Mouse (Mus musculus): Measurements from ENCODE around the gene Chit1.

Gene Chit1

DNA sequence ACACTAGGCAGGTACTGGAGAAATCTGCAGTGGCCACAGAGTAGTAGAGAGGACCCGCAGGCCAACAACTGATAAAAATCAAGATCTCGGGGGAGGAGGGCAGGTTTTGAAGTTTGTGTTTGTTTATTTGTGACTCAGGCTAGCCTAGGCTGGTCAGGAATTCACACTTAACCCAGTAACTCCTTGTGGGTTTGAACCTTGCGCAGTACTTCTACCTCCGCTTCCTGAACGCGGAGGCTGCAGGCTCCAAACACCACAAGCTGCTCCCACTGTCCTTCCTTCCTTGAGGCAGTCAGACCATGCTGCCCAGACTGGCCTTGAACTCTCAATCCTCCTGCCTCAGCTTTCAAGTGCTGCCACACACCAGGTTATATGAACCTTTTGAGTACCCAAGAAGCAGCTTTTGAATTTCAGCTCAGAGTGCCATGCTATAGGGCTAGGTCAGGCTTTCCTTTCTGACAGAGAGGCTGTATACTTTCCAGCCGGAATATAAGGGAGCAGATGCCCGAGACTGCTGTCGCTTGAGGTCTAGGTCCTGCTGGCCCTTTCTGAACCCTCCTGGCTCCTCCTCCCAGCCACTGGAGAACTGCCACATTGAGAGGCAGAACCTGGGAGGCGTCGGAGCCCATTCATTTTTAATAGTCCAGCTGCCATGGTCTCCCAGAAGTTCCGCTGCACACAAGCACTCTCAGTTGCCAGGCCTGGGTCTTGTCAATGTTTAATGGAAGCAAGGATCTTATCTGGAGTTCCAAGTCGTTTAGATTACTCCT lies 12.9 kb upstream of the Chit1 start:
- peak; percentile 42 for DNase-seq (ENCODE audit: extremely low read depth, insufficient read length, low spot score)

DNA sequence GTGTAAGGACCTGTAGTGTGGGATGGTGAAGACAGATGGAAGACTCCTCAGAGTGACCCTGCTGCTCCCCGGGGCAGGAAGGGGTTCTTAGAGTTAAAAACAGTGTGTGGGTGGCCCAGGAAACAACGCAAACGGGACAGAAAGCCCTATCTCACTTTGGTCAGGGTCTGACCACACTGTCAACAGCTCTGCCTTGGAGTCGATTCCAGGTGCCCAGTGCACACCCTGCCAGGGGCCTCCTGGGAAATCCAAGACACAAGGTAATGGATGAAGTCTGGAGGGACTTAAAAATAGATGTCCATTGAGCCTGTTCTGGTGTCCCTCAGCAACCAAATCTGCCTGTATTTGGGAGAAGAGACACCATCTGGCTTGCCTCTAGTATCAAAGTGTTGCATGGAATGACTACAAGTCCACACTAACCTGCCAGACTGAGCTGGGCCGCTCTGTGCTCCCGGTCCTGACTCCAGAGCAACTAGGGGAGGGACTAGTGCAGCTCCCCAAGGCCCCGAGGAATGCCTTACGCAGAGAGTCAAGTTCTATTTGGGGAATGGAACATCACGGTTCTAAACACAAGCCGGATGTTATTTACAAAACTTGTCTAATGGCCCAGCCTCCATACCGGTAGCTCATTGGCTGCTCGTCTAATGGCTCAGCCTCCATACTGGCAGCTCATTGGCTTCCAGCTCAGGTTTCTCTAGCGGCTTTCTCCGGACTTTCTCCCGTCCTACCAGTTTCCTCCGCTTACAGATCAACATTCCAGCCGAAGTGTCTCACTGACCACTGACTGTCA lies 12.1 kb upstream of the Chit1 start:
- DNase-seq (ENCODE audit: extremely low read depth, insufficient read length, low spot score): peak; percentile 82

DNA sequence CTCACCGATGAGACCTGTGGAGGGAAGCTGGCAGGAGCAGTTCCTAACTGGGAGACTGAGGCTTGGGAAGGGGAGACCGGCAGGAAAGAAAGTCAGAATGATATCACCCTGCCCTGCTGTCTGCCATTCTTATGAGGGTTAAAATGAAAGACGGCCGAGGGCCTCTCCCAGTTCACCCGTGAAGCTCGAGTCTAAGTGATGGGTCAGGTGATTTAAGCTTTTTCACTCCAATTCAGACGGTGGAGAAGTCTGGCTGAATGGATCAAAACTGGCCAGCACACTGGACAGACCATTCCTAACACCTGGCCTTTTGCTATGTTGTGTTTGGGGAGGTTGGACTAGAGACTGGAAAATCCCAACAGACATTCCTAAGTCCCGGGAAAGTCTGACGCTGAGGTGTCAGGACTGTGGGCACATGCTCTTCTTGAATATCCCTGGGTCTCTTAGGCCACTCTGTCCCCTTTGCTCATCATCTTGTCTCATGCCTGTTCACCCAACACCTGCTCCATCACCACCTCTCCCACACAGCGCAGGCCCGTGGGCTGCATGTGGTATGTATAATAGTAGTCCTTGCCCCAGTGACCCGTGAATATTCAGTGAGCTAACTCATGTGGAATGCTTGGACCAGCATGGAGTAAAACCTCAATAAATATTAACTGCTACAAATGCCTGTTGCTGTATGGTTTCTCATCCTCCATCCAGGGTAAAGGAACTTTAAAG lies 11.4 kb upstream of the Chit1 start:
- DNase-seq (ENCODE audit: extremely low read depth, insufficient read length, low spot score): peak; percentile 67

DNA sequence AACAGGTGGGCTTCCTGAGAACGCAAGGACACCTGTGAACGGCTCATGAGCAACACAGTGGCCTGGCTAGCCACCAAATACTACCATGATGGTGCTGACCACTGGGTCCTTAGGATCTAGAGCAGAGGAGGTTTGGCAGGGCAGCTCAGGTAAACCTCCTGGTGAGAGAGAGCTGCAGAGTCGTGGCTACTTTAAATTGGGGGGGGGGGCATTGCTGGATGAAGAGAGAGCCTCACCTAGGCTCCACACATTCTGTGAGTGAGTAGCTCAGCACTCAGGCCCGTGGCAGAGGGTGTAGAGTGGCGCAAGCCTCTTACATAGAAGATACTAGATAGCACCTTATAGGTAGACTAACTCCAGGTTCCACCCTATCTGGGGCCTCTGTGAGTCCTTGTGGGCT lies 10.6 kb upstream of the Chit1 start:
- DNase-seq (ENCODE audit: extremely low read depth, insufficient read length, low spot score): no peak

DNA sequence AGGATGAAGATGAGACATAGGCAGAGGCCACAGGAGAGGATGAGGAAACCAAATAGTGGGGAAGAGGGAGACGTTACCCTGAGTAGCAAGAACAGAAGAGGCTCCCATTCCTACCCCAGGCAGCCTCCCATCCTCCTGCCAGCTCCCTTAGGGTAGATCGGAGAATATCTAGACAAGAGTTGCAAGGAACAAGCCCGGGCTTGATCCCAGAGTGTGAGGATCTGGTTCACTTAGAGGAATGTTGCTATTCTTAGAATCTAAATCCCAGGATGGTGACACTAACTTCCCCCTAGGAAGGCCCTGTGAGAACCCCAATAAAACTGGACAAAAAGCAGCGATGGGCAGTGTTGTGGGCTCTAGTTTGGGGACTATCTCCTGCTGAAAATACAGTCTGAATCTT lies 10.1 kb upstream of the Chit1 start:
- DNase-seq (ENCODE audit: extremely low read depth, insufficient read length, low spot score): no peak

DNA sequence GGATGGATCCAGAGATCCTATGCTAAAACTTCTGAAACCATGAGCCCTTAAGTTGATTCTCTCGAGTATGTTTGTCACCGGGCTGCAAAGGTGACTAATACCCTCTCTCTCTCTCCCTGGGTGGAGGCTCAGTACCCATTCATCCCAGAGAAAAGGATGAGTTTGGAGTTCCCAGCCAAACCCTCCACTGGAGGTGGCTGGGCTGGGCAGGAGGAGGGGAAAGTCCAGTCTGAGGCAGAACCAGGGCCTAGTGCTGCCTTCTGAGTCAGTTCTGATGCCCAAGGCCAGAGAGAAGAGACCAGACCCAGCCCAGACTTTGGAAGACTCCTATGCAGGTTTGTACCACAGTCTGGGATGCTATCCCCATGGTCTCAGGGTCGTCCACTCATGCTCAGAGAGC lies 9.4 kb upstream of the Chit1 start:
- no peak for DNase-seq (ENCODE audit: extremely low read depth, insufficient read length, low spot score)

DNA sequence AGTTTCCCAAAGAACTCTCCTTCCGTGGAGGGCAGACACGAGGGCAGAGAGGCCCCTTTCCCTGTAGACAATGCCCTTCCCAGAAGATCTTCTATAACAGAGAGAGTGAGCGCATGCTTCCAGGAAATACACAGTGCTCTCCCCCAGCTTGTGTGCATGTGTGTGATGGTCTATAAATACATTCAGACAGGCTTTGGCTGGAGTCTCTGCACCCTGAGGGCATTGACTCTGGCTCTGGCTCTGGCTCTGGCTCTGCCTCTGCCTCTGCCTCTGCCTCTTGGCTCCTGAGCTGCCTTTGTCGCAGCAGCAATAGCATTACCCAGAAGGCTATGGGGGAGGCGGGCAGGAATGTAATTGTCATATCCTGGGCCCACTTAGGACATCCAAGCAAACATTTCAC lies 7.2 kb upstream of the Chit1 start:
- no peak for DNase-seq (ENCODE audit: extremely low read depth, insufficient read length, low spot score)

DNA sequence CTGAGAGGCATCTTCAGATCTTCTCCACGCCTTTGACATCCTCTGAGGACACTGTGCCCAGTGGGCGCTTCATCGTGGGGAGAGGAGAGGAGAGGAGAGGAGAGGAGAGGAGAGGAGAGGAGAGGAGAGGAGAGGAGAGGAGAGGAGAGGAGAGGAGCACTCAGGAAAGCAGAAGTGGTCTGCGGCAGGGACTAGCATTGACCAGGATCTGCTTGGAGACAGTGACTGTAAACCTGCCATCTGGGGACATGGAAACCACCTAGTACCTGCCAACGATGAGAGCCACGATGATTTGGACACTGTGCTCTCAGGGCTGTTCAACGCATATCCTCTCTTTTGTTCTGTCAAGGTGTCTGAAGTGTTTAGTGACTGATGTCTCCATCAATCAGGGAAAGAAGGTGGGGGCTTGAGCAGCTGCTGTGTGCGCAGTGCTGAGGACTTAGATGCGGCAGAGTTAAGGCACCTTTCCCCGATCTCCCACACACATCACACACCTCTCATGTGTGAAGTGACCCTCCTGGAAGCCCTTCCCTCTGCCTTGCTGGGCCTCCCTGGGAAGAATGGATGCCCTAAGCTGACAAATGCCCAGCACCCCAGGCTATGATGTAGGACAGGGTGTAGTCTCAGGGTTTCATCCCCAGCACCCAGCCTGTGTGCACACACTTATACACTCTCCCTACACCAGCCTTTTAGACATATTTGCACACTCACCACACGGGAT lies 5.8 kb upstream of the Chit1 start:
- DNase-seq (ENCODE audit: extremely low read depth, insufficient read length, low spot score): no peak

DNA sequence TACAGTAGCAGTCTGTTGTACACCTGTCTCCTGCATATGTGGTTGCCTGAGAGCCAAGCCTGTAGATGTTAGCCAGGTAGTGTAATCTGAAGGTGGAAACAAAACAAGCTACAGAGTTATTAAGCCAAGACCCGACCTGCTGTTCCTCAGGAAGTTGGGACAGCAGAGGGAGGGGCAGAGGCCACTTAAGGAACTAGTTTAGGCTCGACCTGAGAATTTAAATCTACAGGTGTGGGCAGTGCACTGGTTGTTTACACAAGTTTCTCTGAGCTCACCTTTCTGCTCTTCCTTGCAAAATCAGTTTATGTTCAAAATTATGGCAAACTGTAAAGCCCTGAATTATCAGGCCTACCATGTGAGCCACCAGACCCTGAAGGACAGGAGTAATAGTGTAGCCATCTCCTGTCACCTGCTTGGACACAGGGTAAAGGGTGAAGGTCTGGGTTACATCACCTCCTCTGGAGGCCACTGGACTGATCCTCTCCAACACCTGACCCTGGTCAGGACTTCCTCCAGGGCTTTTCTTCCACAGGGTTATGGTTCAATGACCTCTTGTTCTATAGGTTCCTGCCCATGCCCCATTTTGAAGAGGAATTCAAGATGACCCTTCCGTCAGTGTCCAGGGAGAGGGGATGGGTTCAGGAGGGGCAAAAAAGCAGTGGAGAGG lies 5.1 kb upstream of the Chit1 start:
- no peak for DNase-seq (ENCODE audit: extremely low read depth, insufficient read length, low spot score)

DNA sequence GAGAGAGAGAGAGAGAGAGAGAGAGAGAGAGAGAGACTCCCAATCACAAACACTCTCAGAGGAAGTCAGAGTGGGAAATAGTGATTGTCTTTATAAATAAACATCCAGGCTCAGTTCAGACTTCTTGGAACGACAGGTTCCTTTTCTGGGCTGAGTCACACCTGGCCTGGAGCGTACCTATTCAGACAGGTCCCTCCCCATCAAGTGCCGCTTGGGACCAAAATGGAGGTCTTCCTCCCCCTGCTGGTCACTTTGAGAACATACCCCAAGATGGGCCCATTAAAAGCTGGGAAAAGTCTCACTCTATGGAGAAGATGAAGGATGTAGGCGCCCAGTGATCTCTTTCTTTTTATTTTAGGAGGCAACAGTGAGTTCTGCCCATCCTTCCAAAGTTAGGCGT lies 4.3 kb upstream of the Chit1 start:
- DNase-seq (ENCODE audit: extremely low read depth, insufficient read length, low spot score): no peak

DNA sequence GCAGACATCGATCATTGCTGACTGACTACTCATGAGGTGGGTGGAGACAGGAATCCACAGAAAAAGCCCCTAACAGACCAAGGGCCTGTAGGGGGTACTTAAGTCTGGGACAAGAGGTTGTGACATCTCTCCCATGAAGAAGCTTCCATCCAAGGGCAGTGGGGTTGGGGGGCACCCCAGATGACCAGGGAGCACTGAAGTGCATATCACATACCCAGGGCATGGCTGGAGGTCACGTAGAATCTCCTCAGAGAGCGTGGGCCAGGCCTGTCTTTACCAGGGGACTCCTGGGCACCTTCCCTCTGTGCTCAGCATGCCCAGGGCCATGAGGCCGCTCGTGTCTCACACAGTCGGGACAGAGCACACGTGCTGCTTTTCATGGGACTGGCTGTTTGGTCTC lies 3.3 kb upstream of the Chit1 start:
- DNase-seq (ENCODE audit: extremely low read depth, insufficient read length, low spot score): no peak

DNA sequence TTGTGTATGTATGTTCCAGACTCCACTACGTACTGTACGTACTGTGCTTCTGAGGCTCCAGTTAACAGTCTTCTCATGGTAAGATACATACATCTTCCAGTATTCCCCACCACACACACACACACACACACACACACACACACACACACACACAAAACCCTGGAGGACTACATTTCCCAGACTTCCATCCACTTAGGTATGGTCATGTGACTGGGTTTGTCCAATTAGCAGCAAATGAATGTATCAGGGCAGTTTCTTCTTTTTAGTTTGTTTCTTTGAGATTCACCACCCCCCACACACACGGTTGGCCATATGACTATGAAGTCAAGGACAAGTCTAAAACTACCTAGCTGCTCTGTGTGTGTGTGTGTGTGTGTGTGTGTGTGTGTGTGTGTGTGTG lies 1.0 kb upstream of the Chit1 start:
- DNase-seq (ENCODE audit: extremely low read depth, insufficient read length, low spot score): no peak

DNA sequence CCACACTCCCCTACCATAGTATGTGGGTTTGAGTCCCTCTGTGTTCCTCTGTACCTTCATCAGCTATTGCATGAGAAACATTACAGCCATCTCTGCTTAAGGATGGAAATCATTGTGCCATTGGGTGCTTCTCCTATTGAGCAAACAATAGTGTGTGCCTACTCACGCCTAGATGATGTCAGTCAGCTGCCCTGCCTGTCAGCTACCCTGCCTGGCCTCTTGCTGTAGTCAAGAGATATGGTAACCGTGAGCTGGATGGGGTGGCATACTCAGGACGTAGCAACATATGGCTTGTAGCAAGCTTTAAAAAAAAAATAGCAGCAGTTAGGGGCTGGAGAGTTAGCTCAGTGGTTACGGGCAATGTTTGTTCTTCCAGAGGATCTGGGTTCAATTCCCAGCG lies 593 bp upstream of the Chit1 start:
- DNase-seq (ENCODE audit: extremely low read depth, insufficient read length, low spot score): no peak

DNA sequence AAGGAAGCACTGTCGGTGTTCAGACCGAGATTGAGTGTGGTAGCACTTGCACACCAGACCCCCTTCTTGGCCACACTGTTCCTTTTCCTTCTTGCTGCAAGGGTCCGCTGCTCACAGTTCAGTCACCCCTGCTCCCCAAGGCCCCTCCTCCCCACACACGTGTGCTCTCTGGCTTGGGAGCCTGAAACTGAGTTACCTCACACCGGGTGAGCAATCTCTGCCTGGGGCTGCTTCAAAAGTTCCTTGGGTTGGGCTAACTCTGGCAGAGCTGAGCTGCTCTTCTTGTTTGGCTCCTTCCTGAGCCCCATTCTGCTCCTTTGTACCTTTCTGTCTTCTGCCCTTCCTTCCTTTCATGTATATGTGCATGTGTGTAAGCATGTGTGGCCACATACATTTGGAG lies 2.5 kb downstream of the Chit1 start:
- DNase-seq (ENCODE audit: extremely low read depth, insufficient read length, low spot score): no peak

DNA sequence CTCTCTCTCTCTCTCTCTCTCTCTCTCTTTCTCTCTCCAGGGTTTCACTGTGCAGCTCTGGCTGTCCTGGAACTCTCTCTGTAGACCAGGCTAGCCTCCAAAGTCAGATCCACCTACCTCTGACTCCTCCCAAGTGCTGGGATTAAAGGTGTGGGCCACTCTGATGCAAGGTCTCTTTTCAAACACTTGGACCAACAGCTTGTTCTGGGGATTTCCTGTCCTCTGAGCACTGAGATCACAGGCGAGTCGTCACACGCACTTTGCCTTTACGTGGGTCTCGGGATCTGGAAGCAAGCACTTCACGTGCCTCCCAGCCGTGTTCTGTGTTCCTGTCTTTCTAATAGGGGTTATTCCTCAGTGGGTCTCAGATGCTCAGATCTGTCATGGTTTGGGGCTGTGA lies 3.0 kb downstream of the Chit1 start:
- DNase-seq (ENCODE audit: extremely low read depth, insufficient read length, low spot score): no peak

DNA sequence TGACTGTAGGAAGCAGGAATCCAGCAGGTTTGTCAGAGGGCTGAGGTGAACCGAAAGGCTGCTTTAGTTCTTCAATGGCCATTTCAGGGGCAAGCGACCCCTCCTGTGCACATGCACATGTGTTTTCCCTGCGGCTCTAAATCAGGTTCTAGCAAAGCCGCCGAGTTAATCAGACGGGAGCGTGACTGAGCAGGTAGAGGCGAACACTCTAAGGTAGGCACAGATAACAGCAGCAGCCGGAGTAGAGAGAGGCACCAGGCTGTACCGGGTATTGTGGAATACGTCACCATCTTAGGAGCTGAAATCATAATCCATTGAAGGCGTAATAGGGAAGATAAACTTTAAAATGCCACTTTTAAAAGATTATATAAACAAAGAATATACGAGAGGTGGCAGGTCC lies 3.7 kb downstream of the Chit1 start:
- no peak for DNase-seq (ENCODE audit: extremely low read depth, insufficient read length, low spot score)

DNA sequence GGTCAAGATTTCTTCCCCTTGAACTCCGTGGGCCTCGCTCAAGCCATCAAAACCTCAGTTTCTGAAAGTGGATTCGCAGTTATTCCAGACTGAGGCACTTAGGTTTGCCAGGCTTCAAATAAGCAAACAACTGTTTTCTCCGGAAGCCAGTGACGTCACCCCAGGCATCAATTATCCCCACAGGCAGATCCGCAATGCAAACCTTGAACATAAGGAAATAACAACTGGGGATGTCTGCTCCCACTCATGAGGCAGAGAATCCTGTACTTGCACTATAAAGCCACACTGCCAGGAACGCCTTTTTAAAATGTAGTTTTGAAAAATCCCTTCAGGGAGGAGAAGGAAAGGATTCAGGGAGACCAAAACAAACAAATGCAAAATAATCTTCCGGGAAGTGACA lies 4.4 kb downstream of the Chit1 start:
- DNase-seq (ENCODE audit: extremely low read depth, insufficient read length, low spot score): no peak

DNA sequence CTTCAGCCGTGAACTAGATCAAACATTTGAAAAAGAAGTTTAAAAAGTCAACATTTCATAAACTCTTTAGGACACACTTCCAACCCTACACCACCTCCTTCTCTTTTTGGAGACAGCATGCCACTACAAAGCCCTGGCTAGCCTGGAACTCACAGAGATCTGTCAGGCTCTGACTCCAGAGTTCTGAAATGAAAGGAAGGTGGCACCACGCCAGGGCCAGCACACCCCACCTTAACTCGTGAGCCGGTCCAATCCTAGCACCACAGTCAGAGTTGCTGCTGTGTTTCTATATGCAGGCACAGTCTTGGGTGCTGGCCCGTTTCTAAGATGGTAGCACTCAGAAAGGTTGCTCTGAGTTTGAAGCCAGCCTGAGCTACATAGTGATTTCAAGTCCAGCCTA lies 6.1 kb downstream of the Chit1 start:
- no peak for DNase-seq (ENCODE audit: extremely low read depth, insufficient read length, low spot score)

DNA sequence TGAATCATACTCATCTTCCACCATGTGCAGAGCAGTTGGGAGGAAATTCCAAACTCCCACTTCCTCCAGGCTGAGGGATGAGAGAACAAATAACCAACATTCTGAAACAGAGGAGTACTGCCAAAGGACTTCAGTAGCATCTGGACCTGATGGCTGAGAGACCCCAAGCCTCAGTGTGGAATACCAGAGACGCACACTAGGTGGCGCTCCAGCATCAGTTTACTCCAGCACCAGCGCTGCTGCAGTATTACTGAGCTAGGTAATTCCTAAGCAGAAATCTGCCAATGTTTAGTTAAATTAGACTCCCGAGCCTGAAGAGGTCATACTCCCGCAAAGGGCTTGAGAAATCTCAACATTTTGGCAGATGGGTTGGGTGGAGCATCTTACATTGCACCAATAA lies 9.1 kb downstream of the Chit1 start:
- peak; percentile 35 for DNase-seq (ENCODE audit: extremely low read depth, insufficient read length, low spot score)

DNA sequence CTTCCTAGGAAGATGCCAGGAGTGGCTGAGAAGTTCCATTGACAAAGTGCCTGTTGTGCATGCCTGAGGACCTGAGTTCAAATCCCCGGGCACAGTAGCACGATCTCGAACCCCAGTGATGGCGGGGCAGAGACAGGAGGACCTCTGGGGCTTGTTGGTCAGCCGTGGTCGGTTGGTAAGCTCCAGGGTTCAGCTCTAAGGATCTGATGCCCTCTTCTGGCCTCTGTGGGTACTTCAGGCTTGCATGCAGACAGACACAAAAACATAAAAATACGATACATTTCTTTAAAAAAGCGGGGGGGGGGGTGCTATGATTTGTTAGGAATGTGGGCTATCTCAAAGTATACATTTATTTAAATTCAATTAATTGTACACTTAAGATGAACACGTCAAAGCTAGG lies 11.2 kb downstream of the Chit1 start:
- DNase-seq (ENCODE audit: extremely low read depth, insufficient read length, low spot score): peak; percentile 47

DNA sequence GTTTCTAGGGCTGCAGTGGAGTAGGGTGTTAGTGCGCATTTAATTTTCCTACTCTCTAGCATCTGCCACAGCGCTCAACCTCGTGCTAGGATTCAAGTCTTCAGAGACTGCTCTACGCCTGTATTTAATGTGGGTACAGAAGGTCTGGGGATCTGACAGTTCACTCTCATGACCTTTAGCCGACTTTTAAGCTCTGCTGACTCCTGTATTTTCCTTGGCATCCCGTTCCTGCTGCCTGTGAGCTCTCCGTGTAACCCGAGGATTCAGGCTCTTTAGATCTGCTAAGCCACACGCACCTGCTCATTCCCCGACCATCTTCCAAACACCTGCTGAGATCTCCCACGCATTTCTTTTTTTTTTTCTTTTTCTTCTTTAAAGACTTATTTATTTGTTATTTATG lies 22.3 kb downstream of the Chit1 start:
- DNase-seq (ENCODE audit: extremely low read depth, insufficient read length, low spot score): no peak
